Mouse (Mus musculus) left cerebral cortex, postnatal 36 days (tissue): ENCODE measurements around the gene Dnttip1. TPM values are rescaled to one million over a fixed set of nuclear protein-coding genes. Genes with fewer than 3 reads are reported as not detected.

Experiments
- DNase-seq, 2 experiments: peaks; one replicate each; pipeline ENCODE4 v3.0.0; 2021 to 2022; ENCODE audit warnings: low spot score in 2 of 2, mixed read lengths in 1 of 2
- intact Hi-C: fragments of 180-260 bp; cut with DNase I; formaldehyde crosslinking; loops from one replicate; pipeline ENCODE4 v1.15.1; 2025
- total RNA-seq, 2 experiments: library from RNA; stranded (reverse); gene quantifications; 2 replicates each; pipeline ENCODE4 v1.2.3; 2021

Dnttip1 gene
- total RNA-seq, 2 experiments from 2014 or later: 33.5 to 37.8 TPM

DNA sequence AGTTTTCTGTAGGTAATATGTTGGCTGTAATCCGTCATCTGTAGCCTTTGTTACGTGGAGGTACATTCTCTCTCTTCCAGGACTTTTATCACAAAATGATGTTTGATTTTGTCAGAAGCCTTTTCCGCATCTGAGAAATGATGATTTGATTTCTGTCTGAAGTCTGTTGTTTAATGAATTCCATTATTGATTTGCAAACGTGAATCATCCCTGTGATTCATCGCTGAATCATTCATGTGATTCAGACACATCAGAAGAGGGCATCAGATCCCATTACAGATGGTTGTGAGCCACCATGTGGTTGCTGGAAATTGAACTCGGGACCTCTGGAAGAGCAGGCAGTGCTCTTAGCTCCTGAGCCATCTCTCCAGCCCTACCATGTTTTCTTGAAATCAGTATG is 3.2 kb downstream of the Dnttip1 start:
- intact Hi-C loops: no loop called here
- no peak for DNase-seq

DNA sequence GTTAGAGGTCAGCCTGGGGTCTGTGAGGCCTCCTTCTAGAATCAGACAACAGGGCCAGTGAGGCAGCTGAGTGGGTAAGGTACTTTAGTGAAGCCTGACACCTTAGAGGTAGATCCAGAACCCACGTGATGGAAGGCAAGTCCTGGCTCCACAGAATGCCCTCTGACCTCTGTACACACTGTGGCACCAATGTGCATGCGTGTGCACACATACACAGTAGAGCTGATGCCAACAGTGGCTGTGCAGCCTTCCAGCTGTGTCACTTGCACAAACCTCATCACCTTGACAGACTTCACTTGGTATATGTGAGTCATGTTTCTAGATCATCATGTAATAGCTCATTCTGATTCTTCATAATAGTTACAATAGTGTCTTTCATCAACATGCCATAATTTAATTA is 6.7 kb downstream of the Dnttip1 start:
- intact Hi-C loops: no loop called here
- no peak for DNase-seq

DNA sequence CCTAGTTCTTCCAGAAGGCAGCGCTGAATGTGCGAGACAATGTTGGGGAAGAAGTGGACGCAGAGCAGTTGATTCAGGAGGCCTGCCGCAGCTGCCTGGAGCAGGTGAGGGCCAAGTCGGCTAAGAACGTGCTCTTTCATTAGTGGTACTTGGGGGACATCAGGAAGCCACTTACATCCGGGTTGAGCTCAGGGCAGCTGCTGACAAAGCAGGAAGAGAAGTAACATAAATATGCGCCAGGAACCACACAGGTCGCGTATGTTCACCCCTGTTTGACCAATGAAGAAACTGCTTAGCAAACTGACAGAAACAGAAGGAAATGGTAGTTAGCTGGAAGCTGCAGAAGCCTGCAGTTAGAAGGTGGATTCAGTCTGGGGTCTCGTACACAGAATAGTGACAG is 8.3 kb downstream of the Dnttip1 start:
- DNase-seq: no peak
- intact Hi-C loops: no loop called here

DNA sequence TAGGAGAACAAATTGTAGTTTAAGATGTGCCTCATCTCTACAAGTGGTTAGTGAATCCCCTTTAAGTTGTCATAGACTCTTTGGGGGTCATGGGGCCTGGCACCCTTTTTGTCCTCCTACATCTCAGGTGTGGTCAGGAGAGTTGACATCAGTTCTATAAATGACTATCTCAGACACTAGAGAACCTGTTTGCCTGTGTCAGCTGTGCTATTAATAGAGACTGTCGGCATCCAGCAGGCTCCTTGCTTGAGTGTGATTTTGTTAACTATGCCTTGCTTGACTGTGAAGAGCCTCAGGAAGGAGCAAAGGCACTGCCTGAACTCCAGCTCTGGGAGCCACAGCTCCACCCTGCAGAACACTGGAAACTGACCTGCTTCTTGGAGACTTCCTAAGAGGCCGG is 9.0 kb downstream of the Dnttip1 start:
- DNase-seq: no peak
- intact Hi-C loops: no loop called here

DNA sequence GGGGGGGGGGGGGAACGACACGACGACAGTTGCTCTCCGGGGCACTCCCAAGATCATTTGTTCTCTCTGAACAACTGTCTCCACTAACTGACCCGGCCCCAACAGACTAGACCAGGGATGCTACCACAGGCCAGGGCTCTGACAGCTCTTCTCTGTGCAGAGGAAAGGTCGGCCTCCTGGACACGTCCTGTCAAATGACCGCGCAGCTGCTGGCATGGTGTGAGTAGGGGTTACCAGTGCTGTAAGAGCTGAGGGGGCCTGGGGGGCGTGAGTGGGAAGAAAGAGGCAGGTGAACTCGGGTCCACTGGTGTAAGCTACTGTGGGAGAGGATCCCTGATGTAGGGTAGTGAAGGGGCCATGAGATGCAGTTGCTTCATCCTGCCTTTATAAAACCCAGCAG is 12.1 kb downstream of the Dnttip1 start:
- no peak for DNase-seq
- intact Hi-C loops: no loop called here

DNA sequence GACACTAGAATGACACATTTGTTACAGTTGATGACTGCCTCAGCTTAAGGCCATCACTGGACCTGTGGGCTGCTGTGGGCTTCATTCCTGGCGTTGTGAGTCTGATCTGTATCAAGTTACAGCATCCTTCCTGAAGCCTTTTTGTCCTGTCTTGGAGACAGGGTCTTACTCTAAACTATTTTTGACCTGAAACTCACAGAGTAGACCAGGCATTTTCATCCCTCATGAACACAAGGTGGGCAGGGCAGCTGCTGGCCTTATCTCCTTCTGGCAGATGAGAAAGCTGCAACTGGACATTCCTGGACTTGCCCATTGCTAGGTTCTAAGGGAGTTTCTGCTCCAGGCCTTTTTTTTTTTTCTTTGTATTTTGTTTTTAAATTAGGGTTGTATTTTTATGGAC is 12.9 kb downstream of the Dnttip1 start:
- DNase-seq: no peak
- intact Hi-C loops: no loop called here

DNA sequence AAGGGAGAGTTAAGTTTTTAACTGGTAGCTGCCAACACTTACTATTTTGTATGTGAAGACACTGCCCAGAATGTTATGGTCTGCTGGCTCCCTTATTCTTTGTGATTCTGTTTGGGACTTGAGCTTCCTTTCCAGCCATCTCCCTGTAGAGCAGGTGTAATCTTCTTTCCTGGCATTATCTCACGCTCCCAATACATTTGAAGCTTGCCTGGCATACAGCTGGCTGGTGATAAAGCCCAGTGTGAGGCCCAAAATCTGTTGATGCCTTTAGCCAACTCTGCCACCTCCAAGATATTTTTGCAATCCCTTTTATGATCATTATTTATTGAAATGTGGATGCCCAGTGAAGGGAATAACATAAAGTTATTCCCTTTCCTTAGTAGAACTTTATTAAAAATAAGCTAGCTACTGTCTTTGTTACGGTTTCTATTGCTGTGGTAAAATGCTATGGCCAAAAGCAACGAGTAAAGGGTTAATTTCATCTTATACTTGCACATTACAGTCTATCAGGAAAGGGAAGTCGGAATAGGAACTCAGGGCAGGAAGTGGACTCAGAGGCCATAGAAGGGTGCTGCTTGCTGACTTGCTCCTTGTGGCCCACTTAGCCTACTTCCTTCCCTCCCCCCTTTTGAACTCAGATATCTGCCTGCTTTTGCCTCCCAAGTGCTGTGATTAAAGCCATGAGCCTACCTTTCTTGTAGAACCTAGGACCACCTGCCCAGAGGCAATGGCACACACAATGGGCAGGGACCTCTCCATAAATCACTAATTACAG is 14.5 kb downstream of the Dnttip1 start:
- intact Hi-C loops: no loop called here
- no peak for DNase-seq

DNA sequence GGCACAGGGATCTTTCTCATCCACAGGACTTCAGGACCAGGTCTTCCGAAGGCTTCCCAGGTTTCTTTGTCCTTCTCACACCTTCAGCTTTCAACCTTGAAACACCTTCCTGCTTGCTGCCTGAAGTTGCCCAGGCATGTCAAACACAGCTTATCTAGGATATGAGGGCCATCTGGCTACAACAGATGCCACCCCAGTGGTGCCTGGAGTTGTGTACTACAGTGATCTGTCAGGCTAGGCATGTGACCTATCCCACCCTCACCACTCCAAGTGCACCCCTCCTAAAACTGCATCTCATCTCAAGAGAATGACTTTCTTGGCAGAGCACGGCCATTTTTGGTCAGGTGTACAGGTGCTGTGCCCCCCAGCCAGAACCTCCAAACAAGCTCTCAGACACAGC is 15.7 kb downstream of the Dnttip1 start:
- no peak for DNase-seq

DNA sequence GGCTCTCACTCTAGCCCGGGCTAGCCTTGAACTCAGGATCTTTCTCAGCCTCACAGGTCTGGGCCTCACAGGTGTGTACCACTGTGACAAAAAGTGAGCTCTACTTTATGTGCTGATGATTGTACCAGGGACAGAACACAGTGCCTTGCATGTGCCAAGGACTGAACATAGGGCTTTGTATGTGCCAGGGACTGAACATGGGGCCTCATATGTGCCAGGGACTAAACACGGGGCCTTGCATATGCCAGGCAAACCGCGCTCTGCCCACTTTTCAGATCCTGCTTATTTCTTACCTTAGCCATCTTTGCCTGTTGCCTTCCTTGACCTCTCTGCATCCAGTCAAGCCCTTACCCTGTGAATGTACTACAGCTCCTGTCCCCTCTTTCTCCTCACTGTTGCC is 16.2 kb downstream of the Dnttip1 start:
- intact Hi-C loops: no loop called here
- no peak for DNase-seq

More for the DNA sequence above, 15.7 kb downstream of the Dnttip1 start:
- intact Hi-C loops: no loop called here

DNA sequence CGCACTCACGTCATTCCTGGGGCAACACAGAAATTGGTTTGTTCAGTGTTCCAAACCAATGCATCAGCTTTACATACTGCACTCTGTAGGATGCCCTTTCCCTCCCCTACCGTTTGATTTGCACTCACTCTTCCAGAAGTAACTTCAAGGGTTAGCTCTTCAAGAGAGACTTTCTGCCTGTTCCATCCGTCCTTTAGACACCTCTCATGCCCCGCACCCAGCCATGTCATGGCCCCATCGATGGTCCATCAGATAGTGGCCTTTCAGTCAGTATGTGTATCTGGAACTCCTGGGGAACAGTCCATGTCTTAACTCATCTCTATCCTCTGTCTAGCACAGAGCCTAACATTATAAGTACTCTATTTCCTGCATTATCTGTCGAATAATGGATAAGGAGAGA is 16.8 kb downstream of the Dnttip1 start:
- DNase-seq: no peak
- intact Hi-C loops: no loop called here

DNA sequence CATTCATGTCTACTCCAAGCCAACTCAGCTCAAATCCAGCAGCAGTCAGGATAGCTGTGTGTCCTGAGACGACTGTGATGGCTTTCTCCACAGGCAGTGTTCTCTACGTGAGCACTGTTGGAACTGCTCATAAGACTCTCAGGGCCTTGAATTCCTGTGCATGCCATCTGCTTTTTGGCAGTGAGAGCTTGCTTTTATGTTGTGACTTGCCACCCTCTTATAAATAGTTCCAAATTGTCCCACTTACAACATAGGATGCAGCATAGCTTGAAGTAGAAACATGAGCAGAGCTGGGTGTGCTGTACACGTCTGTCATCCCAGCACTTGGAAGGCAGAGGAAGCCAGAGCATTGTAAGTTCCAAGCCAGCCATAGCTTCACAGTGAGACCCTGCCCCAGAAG is 20.1 kb downstream of the Dnttip1 start:
- intact Hi-C loops: no loop called here
- DNase-seq: peak in 1 of 2 experiments; percentile 34

DNA sequence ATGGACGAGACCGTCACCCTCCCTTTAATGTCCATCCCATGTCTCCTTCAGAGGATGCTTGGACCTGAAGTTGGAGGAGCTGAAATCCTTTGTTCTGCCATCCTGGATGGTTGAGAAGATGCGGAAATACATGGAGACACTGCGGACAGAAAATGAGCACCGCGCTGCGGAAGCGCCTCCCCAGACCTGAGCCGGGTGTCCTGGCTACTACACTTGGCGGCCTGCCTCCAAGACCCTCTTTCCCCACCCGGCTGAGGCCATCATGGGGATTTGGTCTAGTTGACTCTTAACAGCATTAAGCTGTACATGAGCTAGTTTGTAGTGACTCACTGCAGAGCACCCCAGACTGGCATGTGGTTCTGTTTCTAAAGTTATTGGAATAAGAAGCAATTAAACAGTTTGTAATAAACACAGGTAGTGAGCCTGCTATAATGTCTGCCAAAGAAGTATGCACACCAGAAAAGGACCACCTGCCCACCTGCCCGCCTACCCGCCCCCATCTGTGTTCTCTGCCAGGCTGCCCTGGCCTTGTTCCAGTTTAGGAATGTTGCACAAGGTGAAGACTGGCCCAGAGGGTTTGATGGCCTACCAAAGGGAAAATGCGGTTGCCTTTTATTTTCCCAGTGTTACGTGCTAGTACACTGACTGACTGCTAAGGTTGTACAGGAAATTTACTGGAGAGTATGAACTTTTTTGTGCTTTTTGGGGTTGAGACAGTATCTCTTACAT is 22.2 kb downstream of the Dnttip1 start:
- intact Hi-C loops: no loop called here
- DNase-seq: no peak

DNA sequence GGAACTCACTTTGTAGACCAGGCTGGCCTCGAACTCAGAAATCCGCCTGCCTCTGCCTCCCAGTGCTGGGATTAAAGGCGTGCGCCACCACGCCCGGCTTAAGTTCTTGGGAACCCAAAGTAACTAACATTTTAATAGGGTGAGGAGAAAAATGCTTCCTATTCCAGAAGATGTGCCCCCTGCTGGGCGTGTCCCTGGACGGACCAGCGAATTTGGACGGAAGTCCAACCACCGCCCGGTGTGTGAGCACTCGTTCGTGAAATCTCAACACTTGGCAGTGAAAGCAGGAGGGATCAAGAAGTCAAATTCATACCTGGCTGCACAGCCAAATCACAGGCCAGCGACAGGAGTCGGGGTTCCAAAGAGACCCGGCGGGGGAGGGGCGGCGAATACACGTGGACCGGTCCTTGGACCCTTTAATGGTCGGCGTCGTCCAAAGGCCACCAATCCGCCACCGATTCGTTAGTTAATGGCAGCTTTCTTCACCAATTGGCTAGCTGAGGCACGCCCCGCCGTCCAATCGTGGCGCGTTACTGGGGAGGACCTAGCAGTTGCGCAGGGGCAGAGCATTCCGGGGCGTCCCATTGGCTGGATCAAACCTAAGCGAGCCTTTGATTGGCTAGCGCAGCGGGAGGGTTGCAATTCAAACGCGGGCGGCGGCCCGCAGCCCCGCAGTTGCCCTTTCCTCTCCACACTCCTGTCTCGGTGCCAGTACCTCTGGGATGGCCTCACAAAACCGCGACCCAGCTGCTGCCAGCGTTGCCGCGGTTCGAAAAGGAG is 23.7 kb downstream of the Dnttip1 start, which contains the start of gene Ube2c:
Ube2c (plus strand) TSS at position 641 of the 780 bp plus-strand sequence.
- intact Hi-C loops: no loop called here
- peak; percentile 97 to 99 for DNase-seq

DNA sequence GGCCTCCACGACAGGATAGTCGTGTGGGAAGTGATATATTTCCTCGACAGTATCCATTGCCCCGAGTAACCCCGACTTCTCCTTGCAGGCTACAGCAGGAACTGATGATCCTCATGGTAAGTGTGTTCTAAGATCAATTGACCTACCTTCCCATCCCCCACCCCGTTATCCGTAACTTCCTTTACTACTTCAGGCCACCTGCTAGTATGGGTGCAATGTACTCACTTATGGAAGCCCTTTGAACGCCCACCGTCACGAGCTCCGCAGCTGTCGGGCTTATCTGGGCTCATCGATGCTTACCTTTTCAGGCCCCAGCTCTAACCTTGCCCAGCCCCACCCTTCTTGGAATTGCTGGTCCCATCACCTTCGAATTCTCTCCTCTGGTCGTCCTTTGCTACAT is 24.5 kb downstream of the Dnttip1 start:
- DNase-seq: no peak
- intact Hi-C loops: no loop called here

DNA sequence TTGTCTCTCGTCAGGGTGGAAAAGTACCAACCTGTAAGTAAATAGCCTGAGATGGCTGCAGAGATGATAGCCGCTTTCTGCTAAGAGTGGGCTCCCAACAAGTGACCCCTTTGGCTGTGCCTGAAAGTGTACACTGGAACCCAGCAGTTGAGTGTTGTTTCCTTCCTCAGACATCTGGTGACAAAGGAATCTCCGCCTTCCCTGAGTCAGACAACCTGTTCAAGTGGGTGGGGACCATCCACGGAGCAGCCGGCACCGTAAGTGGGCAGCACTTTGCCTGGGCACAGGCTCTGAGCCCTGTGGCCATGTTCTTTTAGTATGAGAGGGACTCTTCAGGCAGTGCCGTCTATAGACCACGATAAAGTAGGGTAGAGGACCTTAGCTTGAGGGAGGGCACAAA is 25.3 kb downstream of the Dnttip1 start:
- intact Hi-C loops: no loop called here

DNA sequence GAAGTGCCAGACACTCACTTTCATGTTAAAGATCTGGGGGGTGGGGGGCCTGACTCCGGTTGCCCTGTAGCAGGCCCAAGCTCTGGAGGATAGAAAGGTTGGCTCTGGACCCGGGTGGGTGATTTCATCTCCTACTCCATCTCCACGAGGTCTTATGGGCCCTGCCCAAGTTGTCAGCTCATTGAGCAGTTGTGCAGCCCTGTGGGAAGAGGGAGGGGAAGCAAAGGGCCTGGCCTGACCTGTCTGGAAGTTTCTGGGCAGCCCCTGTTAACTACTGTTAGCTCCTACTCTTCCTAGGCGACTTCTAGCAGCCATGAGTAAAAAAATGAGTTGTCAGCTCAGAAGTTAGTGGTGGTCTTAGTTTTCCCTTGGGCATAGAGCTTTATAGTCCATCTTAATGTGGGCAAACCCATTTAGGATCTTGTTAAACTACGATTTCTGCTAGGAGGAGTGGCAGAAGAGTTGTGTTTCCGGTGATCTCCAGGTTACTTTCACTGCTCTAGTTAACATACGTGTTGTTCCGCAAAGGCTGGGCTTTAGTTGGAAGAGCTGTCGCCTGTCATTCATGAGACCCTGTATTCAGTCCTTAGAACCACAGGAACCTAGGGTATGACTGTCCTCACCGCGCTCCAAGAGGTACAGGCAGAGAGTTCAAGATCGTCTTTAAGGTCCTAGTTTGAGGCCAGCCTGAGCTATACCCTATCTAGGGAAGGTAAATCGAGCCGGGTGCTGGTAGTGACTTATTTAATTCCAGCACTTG is 27.6 kb downstream of the Dnttip1 start:
- DNase-seq: no peak
- intact Hi-C loops: no loop called here

More for the DNA sequence above, 25.3 kb downstream of the Dnttip1 start:
- DNase-seq: no peak

DNA sequence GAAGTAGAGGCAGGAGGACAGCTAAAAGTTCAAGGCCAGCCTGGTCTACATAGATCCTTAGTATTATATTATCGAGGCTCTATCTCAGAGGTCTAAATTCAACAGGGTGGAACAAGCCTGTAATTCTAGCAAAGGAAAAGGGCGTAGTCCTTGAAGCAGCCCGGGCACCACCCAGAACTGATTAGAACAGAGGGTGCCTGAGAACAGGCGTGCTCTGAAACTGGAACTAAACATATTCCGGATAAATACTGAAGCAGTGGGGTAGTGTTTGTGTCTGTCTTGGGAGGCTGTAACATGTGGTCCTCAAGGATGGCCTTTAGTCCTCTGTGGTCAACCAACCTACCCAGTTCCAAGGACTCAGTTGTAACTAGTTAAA is 28.2 kb downstream of the Dnttip1 start:
- DNase-seq: no peak
- intact Hi-C loops: no loop called here

DNA sequence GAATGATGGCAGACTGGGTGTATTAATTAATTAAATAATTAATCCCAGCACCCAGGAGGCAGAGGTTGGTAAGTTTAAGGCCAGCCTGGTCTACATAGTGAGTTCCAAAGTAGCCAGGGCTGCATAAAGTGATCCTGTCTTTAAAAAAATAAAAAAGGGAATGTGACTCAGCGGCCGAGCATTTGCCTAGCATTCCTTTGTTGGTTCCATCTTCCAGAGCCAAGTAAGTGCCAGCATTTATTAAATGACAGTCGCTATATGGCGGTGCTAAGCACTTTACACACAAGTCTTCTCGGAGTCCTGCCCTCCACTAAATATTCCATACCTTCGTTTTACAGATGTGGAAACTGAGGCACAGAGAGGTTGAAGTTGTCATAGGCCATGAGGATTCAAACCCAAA is 30.3 kb downstream of the Dnttip1 start:
- intact Hi-C loops: no loop called here
- DNase-seq: no peak

DNA sequence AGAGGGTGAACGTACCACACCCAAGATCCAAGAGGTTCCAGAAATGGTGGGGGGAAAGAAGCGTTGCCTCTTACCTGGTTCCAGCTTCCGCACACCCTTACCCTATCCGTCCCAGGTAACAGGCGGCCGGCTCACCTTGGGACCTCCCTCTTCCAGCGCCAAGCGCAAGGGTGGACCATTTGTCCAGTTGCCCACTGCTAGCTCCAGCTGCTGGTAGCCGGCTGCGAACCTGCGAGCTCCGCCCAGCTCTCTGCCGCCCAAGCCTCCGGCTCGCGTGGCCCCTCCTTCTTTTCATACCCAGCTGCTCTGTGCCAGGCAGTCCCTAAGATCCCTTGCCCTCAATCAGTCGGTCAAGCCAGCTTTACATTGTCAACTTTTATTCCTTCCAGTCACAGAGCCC is 31.0 kb downstream of the Dnttip1 start:
- DNase-seq: no peak
- intact Hi-C loops: no loop called here
